Mouse (Mus musculus) heart, embryonic 13.5 days (tissue): ENCODE data around the gene Emsy. TPM values are rescaled to one million over a fixed set of nuclear protein-coding genes. Genes with fewer than 3 reads are reported as not detected.

Experiments used
- ATAC-seq: fragments of 200-750 bp; cut with Nextera tagmentation; 2 replicates; pipeline ENCODE4 v1.8.0; 2017; ENCODE audit warnings: moderate TSS enrichment; ENCODE audit not compliant: insufficient number of reproducible peaks, low FRiP score, low TSS enrichment; ENCODE audit errors: extremely low read depth
- H3K27ac ChIP-seq: fragments of 300-500 bp; sonication (generic); replicated peaks from 2 replicates; pipeline ENCODE4 v1.5.1; 2015; ENCODE audit warnings: moderate library complexity, mild to moderate bottlenecking, inconsistent platforms
- H3K27me3 ChIP-seq: fragments of 300-500 bp; sonication (generic); replicated peaks from 2 replicates; pipeline ENCODE4 v1.6.1; 2015; ENCODE audit warnings: mild to moderate bottlenecking, inconsistent platforms
- H3K36me3 ChIP-seq: fragments of 300-500 bp; sonication (generic); 2 replicates; pipeline ENCODE4 v1.6.1; 2015; ENCODE audit warnings: mild to moderate bottlenecking, inconsistent platforms
- H3K4me1 ChIP-seq: fragments of 300-500 bp; sonication (generic); 2 replicates; pipeline ENCODE4 v1.6.1; 2015; ENCODE audit warnings: inconsistent platforms
- H3K4me2 ChIP-seq: fragments of 300-500 bp; sonication (generic); 2 replicates; pipeline ENCODE4 v1.6.1; 2015; ENCODE audit warnings: inconsistent platforms, mild to moderate bottlenecking, moderate library complexity
- H3K4me3 ChIP-seq: fragments of 300-500 bp; sonication (generic); 2 replicates; pipeline ENCODE4 v1.5.1; 2015; ENCODE audit warnings: moderate library complexity, mild to moderate bottlenecking, inconsistent platforms
- H3K9ac ChIP-seq: fragments of 300-500 bp; sonication (generic); 2 replicates; pipeline ENCODE4 v1.6.1; 2015; ENCODE audit warnings: inconsistent platforms, mild to moderate bottlenecking, moderate library complexity
- H3K9me3 ChIP-seq: fragments of 300-500 bp; sonication (generic); 2 replicates; pipeline ENCODE4 v1.6.1; 2016; ENCODE audit warnings: inconsistent platforms
- WGBS: fragments of 180-500 bp; shearing (Covaris S2); methylation state at CpG from one replicate; pipeline ENCODE4 v1.1.7; 2015; ENCODE audit warnings: mixed read lengths; 5-methylcytosine and 5-hydroxymethylcytosine counted together
- polyA plus RNA-seq: library from polyadenylated mRNA; unstranded; fragments of >200 nt; fragmentation: Nextera tagmentation; extraction: Ambion mirVana; gene quantifications from 2 replicates; pipeline ENCODE4 v1.2.1, GENCODE M21; 2015

The Emsy gene
- polyA plus RNA-seq = 19.2 and 21.1 TPM in 2 replicates

GRCm38 (mm10) chr7:98656531-98657221, at the start of gene Emsy:
TSS of gene Emsy (minus strand) at chr7:98656783.
- Histone ChIP-seq H3K27me3 (no peaks in the 10 kb centered on the region), H3K9ac (peak within 1 kb of the TSS; percentile 98), H3K27ac (peak within 1 kb of the TSS; percentile 98), H3K4me2 (peak within 1 kb of the TSS; percentile 80), H3K4me3 (peak within 1 kb of the TSS; percentile 99), H3K36me3 (peaks cover 40% of the 10 kb centered on the region), H3K9me3 (no peaks in the 10 kb centered on the region), H3K4me1 (peaks cover 25% of the 10 kb centered on the region)
- peak; percentile 89 for ATAC-seq
- WGBS = under 1% methylated on average over 42 of the region's 42 CpGs

- H3K4me2 ChIP-seq = peak overlapping the region; percentile 81
- 56% methylated on average over 5 of the region's 5 CpGs for WGBS
- H3K36me3 ChIP-seq = no peaks in the 10 kb centered on the region; the same call in 1 of the 2 replicates
- H3K27ac ChIP-seq = no peak overlapping the region
- no peaks in the 10 kb centered on the region for H3K27me3 ChIP-seq
- H3K4me1 ChIP-seq = peaks cover 34% of the 10 kb centered on the region
- no peaks in the 10 kb centered on the region for H3K9me3 ChIP-seq
- peak overlapping the region; percentile 99 for H3K4me3 ChIP-seq
- H3K9ac ChIP-seq = peak overlapping the region; percentile 98
- no peak for ATAC-seq
Observed at GRCm38 (mm10) chr7:98704276-98704675, 47.7 kb upstream of the Emsy start.

GRCm38 (mm10) chr7:98703365-98703881, 46.8 kb upstream of the Emsy start:
- 0% methylated on average over 38 of the region's 38 CpGs for WGBS

GRCm38 (mm10) chr7:98702283-98703240, 46.0 kb upstream of the Emsy start, which contains the start of gene Thap12:
TSS of gene Thap12 (plus strand) at chr7:98703103.
- WGBS = 2% methylated on average over 60 of the region's 65 CpGs
- ATAC-seq = peak; percentile 96
- Histone ChIP-seq H3K9me3 (no peaks in the 10 kb centered on the region), H3K4me1 (peaks cover 34% of the 10 kb centered on the region), H3K4me2 (peak within 1 kb of the TSS; percentile 81), H3K4me3 (peak within 1 kb of the TSS; percentile 99), H3K9ac (peak within 1 kb of the TSS; percentile 98), H3K27ac (peak within 1 kb of the TSS; percentile 89), H3K27me3 (no peaks in the 10 kb centered on the region), H3K36me3 (no peaks in the 10 kb centered on the region)

More at GRCm38 (mm10) chr7:98703365-98703881, 46.8 kb upstream of the Emsy start:
- Histone ChIP-seq H3K27ac (peak overlapping the region; percentile 89), H3K9me3 (no peaks in the 10 kb centered on the region), H3K9ac (peak overlapping the region; percentile 98), H3K4me1 (peaks cover 34% of the 10 kb centered on the region), H3K36me3 (no peaks in the 10 kb centered on the region), H3K4me3 (peak overlapping the region; percentile 99), H3K27me3 (no peaks in the 10 kb centered on the region), H3K4me2 (peak overlapping the region; percentile 81)
- ATAC-seq = no peak; the same call in none of the 2 replicates

- ATAC-seq = no peak
- H3K27ac ChIP-seq = peak overlapping the region; percentile 89
- peak overlapping the region; percentile 98 for H3K9ac ChIP-seq
- 34% methylated on average over 7 of the region's 7 CpGs for WGBS
- H3K4me2 ChIP-seq = peak overlapping the region; percentile 81
- H3K4me3 ChIP-seq = peak overlapping the region; percentile 99
- no peaks in the 10 kb centered on the region for H3K27me3 ChIP-seq
- no peaks in the 10 kb centered on the region for H3K9me3 ChIP-seq
- peaks cover 37% of the 10 kb centered on the region for H3K4me1 ChIP-seq
- H3K36me3 ChIP-seq = no peaks in the 10 kb centered on the region
Observed at GRCm38 (mm10) chr7:98701771-98702170, 45.2 kb upstream of the Emsy start.

- Histone ChIP-seq H3K9me3 (no peaks in the 10 kb centered on the region), H3K4me2 (no peak overlapping the region), H3K9ac (no peak overlapping the region), H3K36me3 (no peaks in the 10 kb centered on the region), H3K4me3 (no peak overlapping the region), H3K27me3 (no peaks in the 10 kb centered on the region), H3K27ac (no peak overlapping the region), H3K4me1 (peaks cover 20% of the 10 kb centered on the region)
- 83% methylated on average over 4 of the region's 4 CpGs for WGBS
- ATAC-seq = no peak
Observed at GRCm38 (mm10) chr7:98698590-98698989, 42.0 kb upstream of the Emsy start.

GRCm38 (mm10) chr7:98698041-98698440, 41.5 kb upstream of the Emsy start:
- ATAC-seq = no peak
- no peak overlapping the region for H3K4me2 ChIP-seq
- H3K4me3 ChIP-seq = no peak overlapping the region
- H3K4me1 ChIP-seq = peaks cover 23% of the 10 kb centered on the region
- WGBS = 49% methylated on average over 5 of the region's 5 CpGs
- H3K9ac ChIP-seq = no peak overlapping the region
- no peaks in the 10 kb centered on the region for H3K9me3 ChIP-seq
- no peaks in the 10 kb centered on the region for H3K36me3 ChIP-seq
- no peak overlapping the region for H3K27ac ChIP-seq
- H3K27me3 ChIP-seq = no peaks in the 10 kb centered on the region

- Histone ChIP-seq H3K4me1 (peaks cover 28% of the 10 kb centered on the region), H3K36me3 (no peaks in the 10 kb centered on the region), H3K9ac (no peak overlapping the region), H3K27me3 (no peaks in the 10 kb centered on the region), H3K9me3 (no peaks in the 10 kb centered on the region), H3K4me2 (no peak overlapping the region), H3K4me3 (no peak overlapping the region), H3K27ac (no peak overlapping the region)
- ATAC-seq = no peak
- WGBS = 17% methylated on average over 2 of the region's 2 CpGs
Observed at GRCm38 (mm10) chr7:98697496-98697895, 40.9 kb upstream of the Emsy start.

GRCm38 (mm10) chr7:98694046-98694445, 37.5 kb upstream of the Emsy start:
- ATAC-seq = no peak
- Histone ChIP-seq H3K9me3 (no peaks in the 10 kb centered on the region), H3K4me3 (no peak overlapping the region), H3K27ac (no peak overlapping the region), H3K4me2 (no peak overlapping the region), H3K9ac (no peak overlapping the region), H3K27me3 (no peaks in the 10 kb centered on the region), H3K36me3 (no peaks in the 10 kb centered on the region), H3K4me1 (peaks cover 20% of the 10 kb centered on the region)
- 62% methylated on average over 5 of the region's 5 CpGs for WGBS

- ATAC-seq = no peak
- Histone ChIP-seq H3K4me1 (peaks cover 20% of the 10 kb centered on the region), H3K4me2 (peak overlapping the region; percentile 45), H3K9ac (peak overlapping the region; percentile 41), H3K27me3 (no peaks in the 10 kb centered on the region), H3K9me3 (no peaks in the 10 kb centered on the region), H3K27ac (peak overlapping the region; percentile 45), H3K4me3 (peak overlapping the region; percentile 13), H3K36me3 (no peaks in the 10 kb centered on the region)
- WGBS = 35% methylated on average over 24 of the region's 24 CpGs
Observed at GRCm38 (mm10) chr7:98692761-98693546, 36.4 kb upstream of the Emsy start.
